Mouse (Mus musculus) heart, adult 2 months (tissue): ENCODE data around the gene Gimap7. TPM values are rescaled to one million over a fixed set of nuclear protein-coding genes. Genes with fewer than 3 reads are reported as not detected.

Experiments
- DNase-seq, 2 experiments: peaks; one replicate each; pipeline ENCODE4 v3.0.0; 2021
- H3K27ac ChIP-seq: fragments of 200-600 bp; 2 replicates; pipeline ENCODE4 v1.8.1; 2022
- H3K27me3 ChIP-seq: fragments of 200-500 bp; 2 replicates; pipeline ENCODE4 v1.6.1; 2012; ENCODE audit warnings: mild to moderate bottlenecking, low read length, inconsistent platforms, mixed read lengths; ENCODE audit not compliant: control insufficient read depth, insufficient read depth
- H3K36me3 ChIP-seq: fragments of 200-500 bp; 2 replicates; pipeline ENCODE4 v1.6.1; 2012; ENCODE audit warnings: low read length, inconsistent platforms; ENCODE audit not compliant: control insufficient read depth, insufficient read depth
- H3K4me1 ChIP-seq: fragments of 200-500 bp; 2 replicates; pipeline ENCODE4 v1.6.1; 2011; ENCODE audit warnings: low read length; ENCODE audit not compliant: control insufficient read depth, insufficient read depth
- H3K4me3 ChIP-seq: fragments of 200-600 bp; 2 replicates; pipeline ENCODE4 v1.8.1; 2022
- H3K79me2 ChIP-seq: fragments of 200-500 bp; replicated peaks from 2 replicates; pipeline ENCODE4 v1.6.1; 2012; ENCODE audit warnings: mild to moderate bottlenecking, inconsistent platforms, low read length, moderate library complexity, mixed read lengths; ENCODE audit not compliant: control insufficient read depth, insufficient read depth
- H3K9ac ChIP-seq: fragments of 200-500 bp; 2 replicates; pipeline ENCODE4 v1.6.1; 2012; ENCODE audit warnings: low read depth, mild to moderate bottlenecking, control low read depth, inconsistent platforms, low read length, mixed read lengths
- CTCF ChIP-seq: fragments of 200-600 bp; IDR thresholded peaks from 2 replicates; pipeline ENCODE4 v1.8.1; 2022; ENCODE audit warnings: antibody characterized with exemption, mild to moderate bottlenecking, moderate library complexity
- EP300 ChIP-seq: fragments of 200-500 bp; IDR thresholded peaks from 2 replicates; pipeline ENCODE4 v1.6.1; 2011; ENCODE audit warnings: low read depth, low read length, control low read depth; ENCODE audit not compliant: insufficient read depth
- POLR2A ChIP-seq: fragments of 200-500 bp; IDR thresholded peaks from 2 replicates; pipeline ENCODE4 v1.6.1; 2011; ENCODE audit warnings: mild to moderate bottlenecking, low read depth, low read length, control low read depth; ENCODE audit not compliant: insufficient read depth
- WGBS: fragments of 180-500 bp; shearing (Covaris S2); methylation state at CpG from one replicate; pipeline ENCODE4 v1.1.7; 2018; 5-methylcytosine and 5-hydroxymethylcytosine counted together
- intact Hi-C: fragments of 180-260 bp; cut with DNase I; formaldehyde crosslinking; loops from one replicate; pipeline ENCODE4 v1.15.1; 2025
- polyA plus RNA-seq: library from polyadenylated mRNA; depleted of rRNA; stranded (reverse); fragments of >200 nt; gene quantifications from 2 replicates; pipeline ENCODE4 v1.2.3, GENCODE M21; 2012
- total RNA-seq, 2 experiments: library from RNA; stranded (reverse); gene quantifications; 2 replicates each; pipeline ENCODE4 v1.2.3; 2021

Gene Gimap7
- total and polyA plus RNA-seq, 3 experiments = 0.29 to 0.77 TPM; not detected in 1

DNA sequence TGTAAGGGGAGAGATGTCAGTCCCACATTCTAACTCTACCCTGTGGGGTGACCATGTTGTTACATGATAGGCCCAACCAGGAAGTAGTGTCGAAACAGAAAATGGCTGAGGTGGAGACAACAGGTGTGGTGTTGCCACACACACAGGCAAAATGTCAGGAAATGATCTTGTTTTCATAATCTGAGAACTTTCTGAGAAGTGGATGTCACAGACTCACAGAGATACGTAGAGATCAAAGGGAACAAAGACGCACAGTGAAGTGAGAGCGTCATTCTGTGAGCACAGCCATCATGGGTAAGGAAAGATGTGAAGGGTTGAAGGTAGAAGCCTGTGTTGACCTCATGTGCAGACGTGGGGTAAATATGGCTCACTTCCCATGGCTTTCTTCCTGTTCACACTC, 9.3 kb downstream of the Gimap7 start:
- intact Hi-C loops = no loop called here
- TF ChIP-seq EP300 = no peak
- no peak for TF ChIP-seq CTCF
- no peak for TF ChIP-seq POLR2A
- Histone ChIP-seq H3K27ac (no peak overlapping the region), H3K79me2 (no peaks in the 10 kb centered on the region), H3K4me1 (no peaks in the 10 kb centered on the region; the same call in 1 of the 2 replicates), H3K36me3 (no peaks in the 10 kb centered on the region), H3K4me3 (no peak overlapping the region), H3K27me3 (no peaks in the 10 kb centered on the region), H3K9ac (no peak overlapping the region)
- no peak for DNase-seq
- 84% methylated on average over 5 of the region's 5 CpGs for WGBS

DNA sequence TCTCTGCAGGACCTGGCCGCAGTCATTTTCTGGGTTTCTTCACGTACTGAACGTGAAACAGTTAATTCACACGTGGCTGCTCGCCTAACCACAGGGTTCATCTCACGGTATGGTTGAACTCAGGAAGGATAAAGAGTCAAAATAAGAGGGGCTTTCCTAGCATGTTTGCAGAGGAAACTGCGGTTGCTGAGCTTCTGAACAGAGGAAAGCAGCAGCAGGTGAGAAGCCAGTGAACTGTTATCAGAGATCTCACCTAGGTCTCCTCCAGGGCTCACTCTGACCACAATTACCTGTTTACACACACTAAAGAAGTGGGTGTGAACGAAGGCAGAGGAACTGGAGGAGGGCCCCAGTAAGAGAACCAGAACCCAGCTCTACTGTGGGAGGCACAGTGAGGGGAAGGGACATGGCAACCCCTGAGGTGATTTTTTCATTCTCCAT, 14.5 kb downstream of the Gimap7 start:
- no peaks in the 10 kb centered on the region for H3K79me2 ChIP-seq
- H3K27ac ChIP-seq = no peak overlapping the region
- H3K4me3 ChIP-seq = no peak overlapping the region
- TF ChIP-seq CTCF (no peak), POLR2A (no peak), EP300 (no peak)
- WGBS = 50% methylated on average over 8 of the region's 8 CpGs
- intact Hi-C loops = no loop called here
- no peak overlapping the region for H3K9ac ChIP-seq
- H3K27me3 ChIP-seq = no peaks in the 10 kb centered on the region
- H3K36me3 ChIP-seq = no peaks in the 10 kb centered on the region
- no peaks in the 10 kb centered on the region for H3K4me1 ChIP-seq
- DNase-seq = peak in 1 of 2 experiments; percentile 35

DNA sequence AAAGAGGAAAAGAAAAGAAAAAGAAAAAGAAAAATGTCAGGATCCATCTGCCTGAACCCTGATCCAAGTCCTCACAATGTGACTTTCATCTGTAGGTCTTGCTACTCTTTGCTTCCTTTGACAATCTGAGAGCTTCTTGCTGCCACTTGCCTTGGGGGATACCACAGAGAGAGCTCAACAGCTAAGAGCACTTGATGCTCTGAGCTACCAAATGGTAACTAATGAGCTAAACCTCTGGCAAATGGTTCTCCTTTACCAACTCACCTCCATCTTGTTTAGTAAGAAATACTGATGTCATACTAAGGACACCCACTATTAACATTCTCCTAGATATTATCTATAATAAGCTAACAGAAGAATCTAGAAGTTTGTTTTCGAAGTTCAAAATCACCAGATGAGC, 15.2 kb downstream of the Gimap7 start:
- Histone ChIP-seq H3K4me3 (no peak overlapping the region), H3K27me3 (no peaks in the 10 kb centered on the region), H3K4me1 (no peaks in the 10 kb centered on the region), H3K27ac (no peak overlapping the region), H3K36me3 (no peaks in the 10 kb centered on the region), H3K9ac (no peak overlapping the region), H3K79me2 (no peaks in the 10 kb centered on the region)
- no peak for DNase-seq
- intact Hi-C loops = no loop called here
- 93% methylated on average over 1 of the region's 1 CpGs for WGBS
- TF ChIP-seq POLR2A = no peak
- no peak for TF ChIP-seq CTCF
- TF ChIP-seq EP300 = no peak

DNA sequence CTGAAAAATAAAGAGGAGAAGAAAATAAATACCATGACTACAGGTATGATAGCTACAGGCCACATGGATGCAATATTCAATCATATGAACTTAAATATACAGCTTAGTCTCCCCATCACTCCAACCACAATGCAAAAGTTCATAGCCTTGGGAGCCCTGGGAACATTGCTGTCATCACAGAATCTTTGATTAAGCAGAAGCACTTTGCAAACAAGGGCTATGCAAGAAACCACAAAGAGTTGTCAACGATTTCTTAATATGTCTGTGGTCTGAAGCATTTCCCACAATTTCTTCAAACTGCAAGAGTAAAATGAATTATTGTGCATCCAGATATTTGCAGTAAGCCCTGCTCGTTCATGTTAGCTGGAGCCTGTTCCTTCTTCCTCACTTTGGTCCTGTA, 18.6 kb downstream of the Gimap7 start:
- Histone ChIP-seq H3K4me3 (no peak overlapping the region), H3K27ac (no peak overlapping the region), H3K79me2 (no peaks in the 10 kb centered on the region), H3K36me3 (peaks cover 4% of the 10 kb centered on the region; the same call in 1 of the 2 replicates), H3K9ac (no peak overlapping the region), H3K27me3 (no peaks in the 10 kb centered on the region; the same call in 1 of the 2 replicates), H3K4me1 (no peaks in the 10 kb centered on the region; the same call in 1 of the 2 replicates)
- WGBS = 80% methylated on average over 2 of the region's 2 CpGs
- no peak for TF ChIP-seq CTCF
- TF ChIP-seq EP300 = no peak
- TF ChIP-seq POLR2A = no peak
- no peak for DNase-seq
- intact Hi-C loops = no loop called here

DNA sequence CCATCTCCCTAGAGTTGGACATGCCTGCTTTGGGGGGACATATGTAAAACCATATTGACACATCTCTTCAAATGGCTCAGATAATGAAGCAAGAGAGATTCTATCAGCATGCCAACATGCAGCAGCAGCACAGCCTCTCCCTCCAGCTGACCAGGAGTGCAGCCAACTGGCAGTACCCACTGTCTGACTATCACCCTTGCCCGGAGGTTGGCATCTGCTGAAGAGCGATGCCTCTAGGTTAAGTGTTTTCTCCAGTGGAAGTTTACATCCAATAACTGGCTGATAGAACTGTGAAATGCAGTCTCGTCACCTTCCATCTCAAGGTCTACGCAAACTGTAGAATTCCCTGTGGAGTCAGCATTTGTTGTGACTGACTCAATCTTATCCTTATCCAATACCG, 19.3 kb downstream of the Gimap7 start:
- peak in 1 of 2 experiments; percentile 52 for DNase-seq
- no peaks in the 10 kb centered on the region; the same call in 1 of the 2 replicates for H3K4me1 ChIP-seq
- WGBS = 69% methylated on average over 5 of the region's 5 CpGs
- H3K9ac ChIP-seq = no peak overlapping the region
- H3K4me3 ChIP-seq = no peak overlapping the region
- no peak overlapping the region for H3K27ac ChIP-seq
- TF ChIP-seq EP300 = no peak
- no peak for TF ChIP-seq POLR2A
- no peak for TF ChIP-seq CTCF
- H3K27me3 ChIP-seq = no peaks in the 10 kb centered on the region; the same call in 1 of the 2 replicates
- intact Hi-C loops = no loop called here
- H3K79me2 ChIP-seq = no peaks in the 10 kb centered on the region
- H3K36me3 ChIP-seq = peaks cover 4% of the 10 kb centered on the region; the same call in 1 of the 2 replicates

DNA sequence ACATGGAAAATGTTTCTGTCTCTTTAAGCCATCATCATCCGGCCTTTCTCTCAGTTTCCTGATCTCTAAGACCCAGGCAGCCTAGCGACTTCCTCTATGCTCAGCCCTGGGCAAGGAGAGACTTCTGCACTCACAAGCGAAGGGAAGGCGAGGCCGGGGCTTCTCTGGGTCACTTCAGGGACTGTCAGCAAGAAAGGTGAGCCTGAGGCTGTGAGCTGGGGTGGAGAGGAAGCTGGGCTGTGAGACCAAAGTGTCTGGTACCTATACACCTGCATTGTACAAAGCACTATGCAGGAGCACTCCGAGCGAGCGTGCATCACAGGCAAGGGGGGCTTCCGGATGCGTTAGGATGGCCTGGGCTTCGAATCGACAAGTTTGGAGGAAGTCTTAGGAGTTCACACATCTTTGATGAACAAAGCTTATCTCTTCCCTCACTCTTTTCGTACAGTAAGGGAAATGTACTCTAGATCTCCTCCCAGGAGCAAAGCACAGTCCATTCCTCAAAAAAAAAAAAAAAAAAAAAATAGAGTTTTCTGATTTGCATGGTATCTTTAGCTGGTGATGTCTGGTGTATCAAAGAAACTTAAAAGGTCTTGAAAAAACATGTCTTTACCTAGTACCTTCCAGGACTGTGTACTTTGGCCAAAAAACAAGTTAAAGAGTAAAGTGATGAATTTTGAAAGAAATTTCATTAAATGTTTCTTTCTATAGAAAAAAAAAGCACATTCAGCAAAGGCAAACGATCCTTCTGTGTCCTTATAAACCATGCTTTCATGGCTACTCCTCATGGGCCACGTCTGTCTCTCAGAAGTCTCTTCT, 20.7 kb downstream of the Gimap7 start, which contains the start of gene Gimap1:
Gimap1 (plus strand) TSS at position 94 of the 819 bp plus-strand sequence.
- TF ChIP-seq POLR2A = peak; percentile 95
- TF ChIP-seq CTCF = no peak
- peak; percentile 68 for TF ChIP-seq EP300
- H3K4me3 ChIP-seq = peak within 1 kb of the TSS; percentile 73
- peaks cover 2% of the 10 kb centered on the region; the same call in 1 of the 2 replicates for H3K79me2 ChIP-seq
- 37% methylated on average over 15 of the region's 15 CpGs for WGBS
- peak within 1 kb of the TSS; percentile 94 for H3K27ac ChIP-seq
- H3K9ac ChIP-seq = peak within 1 kb of the TSS; percentile 62
- peak; percentile 74 to 79 for DNase-seq
- intact Hi-C loops = no loop called here
- no peaks in the 10 kb centered on the region; the same call in 1 of the 2 replicates for H3K27me3 ChIP-seq
- peaks cover 3% of the 10 kb centered on the region for H3K4me1 ChIP-seq
- H3K36me3 ChIP-seq = peaks cover 4% of the 10 kb centered on the region; the same call in 1 of the 2 replicates
